Mouse (Mus musculus) neutrophil, adult 5-6 weeks (primary cell): Measurements from ENCODE around the gene Hnrnph3. TPM values are rescaled to one million over a fixed set of nuclear protein-coding genes. Genes with fewer than 3 reads are reported as not detected.
"Not testable (repeated sequence)": the region's sequence is repeated elsewhere in the genome, so short reads cannot be mapped to it uniquely, and the experiment has no call there.

Source experiments
- ATAC-seq: fragments of 151-379, 151-347 bp; 2 replicates; pipeline ENCODE4 v1.8.0; 2017; ENCODE audit warnings: mild to moderate bottlenecking, moderate TSS enrichment; ENCODE audit not compliant: insufficient number of reproducible peaks, poor library complexity, low FRiP score, severe bottlenecking; ENCODE audit errors: extremely low read depth
- total RNA-seq: library from RNA; stranded (forward); fragments of 200-1000 nt; gene quantifications from 2 replicates; pipeline ENCODE4 v1.2.3, GENCODE M21; 2017

Gene Hnrnph3
- 127 and 138 TPM in 2 replicates for total RNA-seq

DNA sequence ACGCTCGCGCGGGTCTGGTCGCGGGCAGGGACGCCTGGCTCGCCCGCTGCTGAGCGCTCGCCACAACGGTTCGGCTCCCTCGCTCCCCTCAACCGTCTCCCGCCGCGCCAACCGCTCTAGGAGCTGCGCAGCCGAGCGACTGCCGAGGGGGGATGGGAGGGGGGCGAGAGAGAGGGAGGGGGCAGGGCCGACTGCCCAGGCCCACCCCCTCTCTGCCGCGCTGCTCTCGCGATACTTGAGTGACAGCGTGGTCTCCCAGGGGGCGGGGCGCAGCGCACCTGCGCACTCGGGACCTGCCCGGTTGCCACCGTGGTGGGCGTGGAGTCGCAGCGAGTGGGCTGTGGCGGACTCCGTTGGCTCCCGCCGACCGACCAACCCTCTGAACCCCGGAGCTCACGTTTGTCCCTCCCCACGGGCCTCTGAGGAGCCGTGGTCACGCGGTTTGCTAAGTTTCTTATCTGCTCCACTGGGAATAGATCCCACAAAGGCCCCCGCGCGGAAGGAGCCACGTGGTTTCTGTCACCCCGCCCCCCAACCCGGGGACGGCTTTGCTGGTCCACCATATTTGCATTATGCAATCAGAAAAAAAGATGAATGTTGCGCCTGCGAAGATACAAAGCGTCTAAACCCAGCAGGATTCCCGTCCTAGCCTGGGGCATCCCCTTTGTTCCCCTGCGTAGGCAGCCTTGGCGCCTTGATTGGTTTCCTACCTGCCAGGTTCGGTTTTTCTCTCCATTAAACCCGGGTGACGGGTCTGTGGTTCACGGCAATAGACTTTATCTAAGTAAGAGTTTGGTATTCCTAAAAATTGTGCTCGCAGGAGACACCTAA is at the start of gene Hnrnph3, which contains the start of gene Pbld2:
Gene Hnrnph3, minus strand, starts transcription at position 469 of the 831 bp plus-strand sequence.
Gene Pbld2, plus strand, starts transcription at position 567 of the 831 bp plus-strand sequence.
- ATAC-seq = peak; percentile 79

DNA sequence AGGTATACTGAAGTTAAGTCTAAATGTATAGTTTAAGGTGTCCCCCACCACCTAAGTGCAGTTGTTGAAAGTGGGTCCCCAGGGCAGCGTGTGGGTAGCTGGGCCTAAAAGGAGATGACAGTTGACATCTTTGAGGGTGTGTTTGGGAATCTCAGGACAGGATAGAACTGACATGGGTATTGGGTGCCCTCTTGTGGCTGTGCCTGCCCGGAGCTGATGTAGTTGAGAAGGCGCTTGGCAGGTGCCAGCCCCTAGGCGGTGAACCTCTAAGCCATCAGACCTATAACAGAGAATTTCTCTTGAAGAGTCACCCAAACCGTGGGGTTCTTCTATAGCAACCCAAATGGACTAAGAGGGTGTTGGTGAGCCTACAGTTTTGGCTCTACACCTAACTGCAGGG is 42.0 kb upstream of the Hnrnph3 start:
- peak; percentile 82 for ATAC-seq

DNA sequence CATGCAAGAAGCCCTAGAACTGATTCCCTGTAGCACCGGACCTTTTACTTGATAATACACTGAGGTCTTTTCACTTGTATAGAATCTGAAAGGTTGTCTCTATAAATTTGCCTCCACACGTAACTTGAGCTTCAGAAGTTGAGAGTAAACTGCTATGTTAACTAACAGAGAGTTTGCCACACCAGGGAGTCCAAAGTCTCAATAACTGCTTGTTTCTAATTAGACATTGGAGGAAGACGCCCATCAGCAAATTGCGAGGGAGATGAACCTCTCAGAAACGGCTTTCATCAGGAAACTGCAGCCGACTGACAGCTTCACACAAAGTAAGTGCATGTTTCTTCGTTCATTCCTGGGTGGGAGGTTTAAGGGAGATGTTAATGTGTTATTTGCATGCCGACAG is 41.5 kb upstream of the Hnrnph3 start:
- no peak for ATAC-seq

GRCm38 (mm10) chr10:63064516-63064915 is 40.5 kb upstream of the Hnrnph3 start:
- no peak for ATAC-seq

DNA sequence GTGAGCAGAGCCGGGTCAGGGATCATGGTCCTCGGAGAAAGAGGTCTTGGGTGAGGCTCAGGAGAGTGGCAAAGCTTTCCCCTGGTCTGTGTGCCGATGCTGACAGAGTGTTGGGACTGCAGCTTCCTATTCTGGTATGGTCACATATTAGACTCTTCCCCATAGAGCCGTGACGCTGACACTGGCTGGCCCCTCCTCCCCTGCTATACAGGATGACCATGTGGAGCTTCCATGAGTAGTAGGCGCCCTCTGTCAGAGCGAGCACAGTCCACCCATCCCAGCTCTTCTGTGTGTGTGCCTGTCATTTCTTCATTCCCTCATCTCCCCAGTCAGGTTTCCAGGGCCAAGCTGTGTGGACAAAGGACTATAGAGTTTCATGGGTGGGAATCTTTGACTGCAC is 39.3 kb upstream of the Hnrnph3 start:
- ATAC-seq = no peak

DNA sequence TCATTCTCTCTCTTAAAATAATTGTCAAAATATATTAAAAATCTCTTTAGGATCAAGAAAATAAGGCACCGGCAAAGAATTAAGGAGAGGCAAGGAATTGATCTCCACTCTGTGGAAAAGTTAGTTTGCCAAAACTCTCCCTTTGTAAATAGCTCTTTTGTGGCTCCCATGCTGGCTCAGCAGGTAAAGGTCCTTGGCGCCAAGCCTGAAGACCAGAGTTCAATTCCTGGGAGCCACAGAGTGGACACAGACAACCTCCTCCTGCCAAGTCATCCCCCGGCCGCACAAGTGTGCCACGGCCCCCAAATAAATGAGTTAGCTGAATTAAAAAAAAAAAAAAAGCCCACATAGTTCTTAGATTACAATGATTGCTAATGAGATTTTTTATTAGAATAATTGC is 38.7 kb upstream of the Hnrnph3 start:
- ATAC-seq = no peak

DNA sequence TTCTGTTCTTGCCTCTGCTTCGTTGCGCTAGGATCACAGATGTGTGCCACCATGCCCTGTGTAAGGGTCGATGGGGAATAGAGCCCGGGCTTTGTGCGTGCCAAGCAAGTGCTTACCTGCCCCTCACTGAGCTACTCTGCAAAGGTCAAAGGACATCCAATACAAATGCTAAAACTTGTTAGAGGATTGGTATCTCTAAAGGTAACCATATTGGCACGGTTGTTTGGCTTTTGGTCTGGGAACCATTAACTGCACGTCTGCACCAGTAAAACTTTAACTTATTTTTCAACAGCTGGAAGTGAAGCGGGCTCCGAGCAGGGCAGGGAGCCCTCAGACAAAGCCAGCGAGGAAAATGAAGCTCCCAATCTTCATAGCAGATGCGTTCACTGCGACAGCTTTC is 37.2 kb upstream of the Hnrnph3 start:
- no peak for ATAC-seq

- ATAC-seq = no peak
Measured at GRCm38 (mm10) chr10:63060406-63060805, 36.4 kb upstream of the Hnrnph3 start.

GRCm38 (mm10) chr10:63059862-63060261 is 35.8 kb upstream of the Hnrnph3 start, which contains the start of gene Pbld1:
Pbld1 (plus strand) TSS chr10:63060162.
- ATAC-seq = no peak

DNA sequence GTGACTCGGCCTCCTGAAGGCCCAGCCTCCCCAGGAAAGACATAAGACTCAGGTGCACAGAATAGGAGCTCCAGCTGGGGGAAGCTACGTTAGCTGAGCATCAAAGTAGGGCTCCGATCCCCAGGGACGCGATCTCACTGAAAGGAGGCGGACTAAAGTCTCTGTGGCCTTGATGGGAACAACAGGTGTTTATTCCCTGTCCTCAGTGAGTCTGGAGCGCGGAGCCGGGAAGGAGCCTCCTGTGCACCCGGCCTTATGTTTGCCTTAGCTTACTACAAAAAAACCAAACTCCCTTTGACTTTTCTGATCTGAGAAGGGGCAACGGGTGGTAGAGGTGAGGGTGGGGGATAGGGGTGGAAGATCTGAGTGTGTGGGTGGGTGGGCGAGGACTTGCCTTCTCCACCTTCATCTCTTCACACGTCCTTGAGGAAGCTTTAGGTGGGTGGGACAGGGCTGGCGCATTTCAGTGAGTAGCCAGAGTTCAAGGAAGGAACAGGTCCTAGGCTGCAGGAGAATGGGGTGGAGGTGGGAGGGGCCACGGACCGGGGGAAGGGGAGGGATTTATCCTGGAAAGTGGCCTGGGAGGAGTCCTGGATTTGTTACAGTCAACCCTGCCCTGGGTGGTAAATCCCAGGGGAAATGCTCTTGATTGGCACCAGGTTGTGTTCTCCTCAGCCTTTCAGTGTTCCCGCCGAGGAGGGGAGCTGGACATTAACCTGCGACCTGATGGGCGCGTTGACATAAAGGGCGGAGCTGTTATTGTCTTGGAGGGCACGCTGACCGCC is 33.1 kb upstream of the Hnrnph3 start:
- no peak for ATAC-seq

DNA sequence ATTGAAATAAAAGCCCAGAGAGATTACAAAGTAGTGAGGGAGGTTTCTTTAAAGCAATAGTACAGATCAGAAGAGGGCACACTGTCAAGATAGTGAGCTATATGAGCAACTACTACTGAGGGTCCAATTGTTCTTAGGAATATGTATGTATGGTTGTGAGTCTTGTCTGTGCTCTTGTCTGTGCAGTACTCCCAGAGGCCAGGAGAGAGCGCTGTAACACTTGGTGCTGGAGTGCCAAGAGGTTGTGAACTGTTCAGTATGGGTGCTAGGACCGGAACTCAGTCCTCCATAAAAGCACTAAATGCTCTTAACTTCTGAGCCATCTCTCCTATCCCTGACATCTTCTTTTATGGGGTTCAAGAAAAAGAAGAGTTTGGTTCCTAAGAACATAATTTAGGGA is 30.6 kb upstream of the Hnrnph3 start:
- no peak for ATAC-seq

GRCm38 (mm10) chr10:63054071-63054470 is 30.1 kb upstream of the Hnrnph3 start:
- ATAC-seq = not testable (repeated sequence)

DNA sequence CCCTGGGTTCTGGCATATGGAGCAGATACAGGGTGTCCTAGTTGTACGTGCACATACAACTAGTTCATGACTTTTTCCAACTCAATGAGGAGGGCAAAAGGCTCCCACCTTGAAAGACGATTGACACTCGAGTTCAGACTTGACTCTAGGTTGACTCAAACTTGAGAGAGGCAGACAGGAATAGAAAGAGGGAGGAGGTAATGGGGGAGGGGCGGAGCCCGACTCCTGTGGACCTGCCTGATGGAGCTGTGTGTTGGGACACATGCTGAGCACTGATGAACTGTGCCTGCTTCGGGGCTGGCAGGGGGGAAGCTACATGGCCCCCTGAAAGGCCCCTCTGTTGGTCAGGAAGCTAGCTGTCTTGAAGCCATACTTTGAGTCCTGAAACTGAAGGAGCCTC is 29.0 kb upstream of the Hnrnph3 start:
- no peak for ATAC-seq

- ATAC-seq = no peak
Measured at GRCm38 (mm10) chr10:63052011-63052410, 28.0 kb upstream of the Hnrnph3 start.

DNA sequence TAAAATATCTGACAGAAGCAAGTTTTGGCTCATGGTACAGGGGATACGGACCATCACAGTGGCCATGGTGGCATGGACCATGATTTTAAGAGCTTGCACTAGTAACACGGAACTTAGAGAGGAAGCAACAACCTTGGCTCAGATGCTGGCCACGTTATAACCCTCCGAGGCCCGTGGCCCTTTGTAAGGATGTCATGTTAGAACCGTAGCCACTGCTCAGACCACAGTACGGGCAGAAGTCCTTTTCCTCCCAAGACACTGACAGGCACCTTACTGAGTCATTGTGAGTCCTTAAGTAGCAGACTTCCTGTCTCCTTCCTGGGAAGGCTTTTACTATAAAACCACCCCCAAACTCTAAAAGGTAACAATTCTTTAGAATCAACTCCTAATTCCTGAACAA is 27.2 kb upstream of the Hnrnph3 start:
- ATAC-seq = no peak

DNA sequence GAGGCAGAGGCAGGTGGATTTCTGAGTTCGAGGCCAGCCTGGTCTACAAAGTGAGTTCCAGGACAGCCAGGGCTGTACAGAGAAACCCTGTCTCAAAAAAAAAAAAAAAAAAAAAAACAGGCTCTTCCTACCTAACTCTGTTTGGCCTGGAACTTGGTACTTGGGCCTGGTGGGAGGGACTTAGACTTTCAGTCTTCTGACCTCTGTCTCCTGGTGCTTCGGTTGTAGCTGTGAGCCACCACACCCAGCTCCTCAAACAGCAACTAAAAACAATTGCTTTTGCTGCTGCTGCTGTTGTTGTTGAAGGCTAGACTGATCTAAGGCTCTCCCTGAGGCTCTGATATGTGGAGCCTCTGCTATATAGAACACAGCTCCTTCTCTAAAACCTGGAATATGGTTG is 25.1 kb upstream of the Hnrnph3 start:
- no peak for ATAC-seq

- ATAC-seq = no peak
Measured at GRCm38 (mm10) chr10:63047751-63048150, 23.7 kb upstream of the Hnrnph3 start.

- ATAC-seq = no peak
Measured at GRCm38 (mm10) chr10:63043154-63043553, 19.1 kb upstream of the Hnrnph3 start.

DNA sequence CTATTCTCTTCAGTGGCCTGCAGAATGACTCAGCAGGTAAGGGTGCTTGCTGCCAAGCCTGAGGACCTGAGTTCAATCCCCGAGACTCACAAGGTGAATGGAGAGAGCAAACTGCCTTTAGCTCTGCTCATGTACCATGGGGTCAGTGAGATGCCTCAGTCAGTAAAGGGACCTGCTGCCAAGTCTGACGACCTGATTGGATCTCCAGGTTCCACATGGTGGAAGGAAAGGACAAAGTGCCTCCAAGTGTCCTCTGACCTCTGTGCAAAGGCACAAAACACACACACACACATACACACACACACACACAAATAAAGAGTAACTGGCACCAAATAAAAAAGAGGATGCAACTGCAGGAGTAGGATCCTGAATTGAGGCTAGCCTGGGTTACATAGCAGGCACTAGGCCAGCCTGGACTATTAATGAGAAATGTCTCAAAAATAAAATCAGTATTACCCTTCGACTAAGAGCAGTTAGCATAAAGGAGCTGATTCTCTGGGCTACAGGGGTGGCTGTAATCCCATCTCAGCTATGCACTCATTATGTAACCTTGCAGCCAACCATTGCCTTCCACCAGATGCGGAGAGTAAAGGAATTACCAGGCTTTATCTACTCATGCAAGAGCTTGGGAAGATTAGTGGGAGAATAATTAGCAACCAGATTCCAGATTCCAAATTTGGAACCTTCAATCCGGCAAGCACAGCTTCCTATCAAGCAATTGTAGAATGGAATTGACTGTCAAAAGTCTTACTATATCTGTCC is 16.0 kb upstream of the Hnrnph3 start:
- ATAC-seq = no peak
